Mouse (Mus musculus) hindbrain, embryonic 16.5 days (tissue): ENCODE results near the gene Hmga2. TPM values are rescaled to one million over a fixed set of nuclear protein-coding genes. Genes with fewer than 3 reads are reported as not detected.
"Not testable (repeated sequence)": the region's sequence is repeated elsewhere in the genome, so short reads cannot be mapped to it uniquely, and the experiment has no call there.

Experiments used
- ATAC-seq: fragments of 200-750 bp; cut with Nextera tagmentation; 2 replicates; pipeline ENCODE4 v1.8.0; 2017; ENCODE audit warnings: moderate TSS enrichment, moderate library complexity
- H3K27ac ChIP-seq: fragments of 300-500 bp; sonication (generic); 2 replicates; pipeline ENCODE4 v1.5.1; 2014; ENCODE audit warnings: low read depth, mild to moderate bottlenecking, control low read depth, low read length, moderate library complexity
- H3K27me3 ChIP-seq: fragments of 300-500 bp; sonication (generic); replicated peaks from 2 replicates; pipeline ENCODE4 v1.6.1; 2014; ENCODE audit warnings: low read length; ENCODE audit not compliant: control insufficient read depth, insufficient read depth
- H3K36me3 ChIP-seq: fragments of 300-500 bp; sonication (generic); 2 replicates; pipeline ENCODE4 v1.6.1; 2014; ENCODE audit warnings: mild to moderate bottlenecking, low read length, moderate library complexity, mixed read lengths; ENCODE audit not compliant: control insufficient read depth, insufficient read depth
- H3K4me1 ChIP-seq: fragments of 300-500 bp; sonication (generic); 2 replicates; pipeline ENCODE4 v1.6.1; 2014; ENCODE audit warnings: low read depth, low read length; ENCODE audit not compliant: control insufficient read depth, insufficient read depth
- H3K4me2 ChIP-seq: fragments of 300-500 bp; sonication (generic); 2 replicates; pipeline ENCODE4 v1.6.1; 2014; ENCODE audit warnings: mild to moderate bottlenecking, low read length, control low read depth, moderate library complexity
- H3K4me3 ChIP-seq: fragments of 300-500 bp; sonication (generic); 2 replicates; pipeline ENCODE4 v1.5.1; 2014; ENCODE audit warnings: mild to moderate bottlenecking, low read length, control low read depth, moderate library complexity
- H3K9ac ChIP-seq: fragments of 300-500 bp; sonication (generic); 2 replicates; pipeline ENCODE4 v1.6.1; 2014; ENCODE audit warnings: low read depth, mild to moderate bottlenecking, control low read depth, low read length, moderate library complexity
- H3K9me3 ChIP-seq: fragments of 300-500 bp; sonication (generic); 2 replicates; pipeline ENCODE4 v1.6.1; 2014; ENCODE audit warnings: mild to moderate bottlenecking, low read length, moderate library complexity; ENCODE audit not compliant: control insufficient read depth
- WGBS: fragments of 180-500 bp; shearing (Covaris S2); extraction: QIAGEN DNeasy Blood & Tissue Kit; methylation state at CpG from one replicate; pipeline ENCODE4 v1.1.7; 2014; 5-methylcytosine and 5-hydroxymethylcytosine counted together
- polyA plus RNA-seq: library from polyadenylated mRNA; unstranded; fragments of >200 nt; fragmentation: Nextera tagmentation; extraction: Ambion mirVana; gene quantifications from 2 replicates; pipeline ENCODE4 v1.2.1, GENCODE M21; 2015

Hmga2 gene
- polyA plus RNA-seq, 1 experiment from 2014 or later: 1.6 TPM

DNA sequence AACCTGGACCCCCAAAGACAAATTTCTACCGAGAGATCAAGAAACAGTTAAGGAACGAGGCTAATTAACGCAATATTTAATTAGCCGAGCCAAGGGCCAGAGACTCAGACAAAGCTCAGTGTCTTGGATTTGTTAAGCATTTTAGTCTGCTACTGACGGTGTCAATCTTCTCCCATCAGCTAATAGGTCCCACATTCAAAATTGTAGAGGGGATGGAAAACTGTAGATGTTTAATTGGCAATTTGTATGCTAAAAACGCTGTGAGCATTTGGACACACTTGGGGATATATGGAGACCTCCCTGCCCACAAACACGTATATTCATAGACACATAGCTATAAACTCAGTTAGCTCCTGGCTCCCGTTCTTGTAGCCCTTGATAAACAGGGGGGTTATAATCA is 89.2 kb downstream of the Hmga2 start:
- H3K27me3 ChIP-seq: peaks cover 3% of the 10 kb centered on the region; the same call in 1 of the 2 replicates
- 66% methylated on average over 8 of the region's 8 CpGs for WGBS
- H3K36me3 ChIP-seq: no peaks in the 10 kb centered on the region
- H3K4me2 ChIP-seq: no peak overlapping the region
- H3K9me3 ChIP-seq: no peaks in the 10 kb centered on the region
- H3K9ac ChIP-seq: no peak overlapping the region
- H3K4me1 ChIP-seq: peaks cover 27% of the 10 kb centered on the region
- no peak overlapping the region for H3K4me3 ChIP-seq
- no peak overlapping the region for H3K27ac ChIP-seq
- ATAC-seq: no peak

DNA sequence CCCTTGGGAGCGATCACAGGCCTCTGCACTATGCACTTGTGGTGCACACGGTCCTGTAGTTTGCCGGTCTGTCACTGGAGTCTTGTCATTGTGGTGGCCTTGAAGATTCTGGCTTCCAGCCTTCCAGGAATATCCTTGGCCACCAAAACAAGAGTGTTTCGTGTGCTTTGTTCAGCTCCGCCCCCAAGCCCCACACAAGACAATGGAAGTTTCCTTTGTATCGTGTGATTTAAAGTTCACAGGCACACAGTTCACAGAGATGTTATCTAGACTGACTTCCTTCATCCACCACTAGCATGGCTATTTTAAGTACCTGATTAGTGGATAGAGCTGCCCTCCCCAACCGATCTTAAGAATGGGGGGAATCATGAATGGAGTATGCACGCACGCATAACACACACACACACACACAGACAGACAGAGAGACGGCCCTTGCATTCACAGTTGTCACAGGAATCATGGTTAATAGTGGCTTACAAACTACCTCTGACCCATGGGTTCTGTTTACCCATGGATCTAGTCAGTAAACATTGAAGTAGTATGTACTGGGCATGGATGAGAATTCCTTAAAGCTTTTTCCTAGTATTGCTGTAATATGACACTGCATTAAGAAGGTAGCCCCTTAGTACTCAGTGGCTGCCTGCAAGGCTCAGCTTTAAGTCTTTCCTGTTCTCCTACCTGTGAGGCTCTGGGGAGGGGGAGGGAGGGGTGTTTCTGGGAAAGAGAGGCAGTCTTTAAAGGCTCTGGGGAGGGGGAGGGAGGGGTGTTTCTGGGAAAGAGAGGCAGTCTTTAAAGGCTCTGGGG is 91.3 kb downstream of the Hmga2 start:
- Histone ChIP-seq H3K9me3 (no peaks in the 10 kb centered on the region), H3K4me2 (no peak overlapping the region), H3K4me3 (no peak overlapping the region), H3K9ac (no peak overlapping the region), H3K4me1 (peaks cover 14% of the 10 kb centered on the region), H3K36me3 (no peaks in the 10 kb centered on the region), H3K27me3 (no peaks in the 10 kb centered on the region), H3K27ac (no peak overlapping the region)
- no peak for ATAC-seq
- 55% methylated on average over 10 of the region's 10 CpGs for WGBS

DNA sequence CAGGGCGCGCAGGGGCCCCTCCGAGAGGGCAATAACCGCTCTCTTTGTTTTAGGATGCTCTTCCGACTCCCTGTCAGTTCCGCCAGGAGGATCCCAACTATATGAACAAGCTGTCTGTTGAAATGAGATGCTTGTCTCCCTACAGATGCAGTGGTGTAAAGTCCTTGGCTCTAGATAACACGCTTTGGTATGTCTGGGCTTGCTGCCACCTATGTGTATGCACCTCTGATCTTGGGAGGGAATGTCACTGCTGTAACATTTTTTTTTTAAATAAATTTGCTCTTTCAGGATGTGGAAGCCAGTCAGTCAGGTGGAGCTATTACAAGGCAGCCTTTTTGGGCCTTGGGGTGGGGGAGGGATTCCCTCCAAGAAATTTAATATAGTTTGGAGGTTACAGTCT is 92.2 kb downstream of the Hmga2 start:
- H3K4me2 ChIP-seq: no peak overlapping the region
- no peak overlapping the region for H3K27ac ChIP-seq
- 68% methylated on average over 7 of the region's 7 CpGs for WGBS
- H3K9me3 ChIP-seq: no peaks in the 10 kb centered on the region
- H3K9ac ChIP-seq: no peak overlapping the region
- no peak; the same call in 1 of the 2 replicates for ATAC-seq
- no peak overlapping the region for H3K4me3 ChIP-seq
- no peaks in the 10 kb centered on the region for H3K27me3 ChIP-seq
- H3K36me3 ChIP-seq: no peaks in the 10 kb centered on the region
- peaks cover 14% of the 10 kb centered on the region for H3K4me1 ChIP-seq

DNA sequence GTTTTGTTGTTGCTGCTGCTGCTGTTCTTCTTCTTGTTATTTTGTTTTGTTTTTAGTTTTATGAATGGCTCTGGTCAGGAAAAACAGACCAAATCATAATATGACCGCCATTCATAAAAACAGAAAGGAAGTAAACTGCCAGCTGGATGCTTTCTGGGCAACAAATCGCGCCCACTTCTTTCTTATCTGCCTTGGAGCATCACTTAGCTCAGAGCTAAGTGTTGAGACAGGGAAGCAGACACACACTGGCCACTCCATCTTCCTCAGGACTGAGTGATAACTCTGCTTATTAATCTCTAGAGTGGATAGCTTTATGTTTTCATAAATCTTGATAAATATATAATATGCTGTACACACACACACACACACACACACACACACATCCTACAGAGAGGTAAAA is 98.5 kb downstream of the Hmga2 start:
- no peaks in the 10 kb centered on the region; the same call in 1 of the 2 replicates for H3K27me3 ChIP-seq
- 0 out of 2 replicates have a peak overlapping the region, but pooled peaks have one; percentile 12 for H3K27ac ChIP-seq
- no peak overlapping the region for H3K4me3 ChIP-seq
- peak; percentile 49; the same call in 1 of the 2 replicates for ATAC-seq
- H3K4me2 ChIP-seq: peak overlapping the region; percentile 44; the same call in 1 of the 2 replicates
- H3K9ac ChIP-seq: no peak overlapping the region
- H3K4me1 ChIP-seq: peaks cover 9% of the 10 kb centered on the region
- WGBS: 57% methylated on average over 3 of the region's 3 CpGs
- H3K9me3 ChIP-seq: no peaks in the 10 kb centered on the region
- H3K36me3 ChIP-seq: no peaks in the 10 kb centered on the region

DNA sequence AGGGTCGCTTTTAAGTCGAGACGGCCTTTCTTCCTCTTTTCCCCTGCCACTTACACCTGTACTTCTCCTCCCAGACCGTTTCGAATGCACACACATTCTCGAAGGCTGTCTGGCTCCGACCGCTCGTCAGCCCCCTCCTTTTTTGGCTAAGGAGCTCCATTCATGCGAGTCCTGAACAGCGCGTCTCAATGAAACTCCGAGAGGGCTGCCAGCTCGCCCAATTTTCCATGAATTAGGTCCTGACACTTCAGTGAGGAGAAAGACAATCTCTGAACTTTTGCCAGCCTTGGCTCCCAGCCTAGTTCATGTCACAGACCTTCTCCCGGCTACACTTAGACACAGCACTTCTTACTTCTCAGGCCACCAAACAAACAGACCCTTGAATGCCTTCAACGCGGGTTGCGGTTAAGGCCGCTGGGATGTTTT is 98.9 kb downstream of the Hmga2 start:
- peak overlapping the region; percentile 44 for H3K4me2 ChIP-seq
- ATAC-seq: peak; percentile 96
- H3K9ac ChIP-seq: no peak overlapping the region
- peaks cover 9% of the 10 kb centered on the region for H3K4me1 ChIP-seq
- H3K4me3 ChIP-seq: 0 out of 2 replicates have a peak overlapping the region, but pooled peaks have one; percentile 7
- H3K36me3 ChIP-seq: no peaks in the 10 kb centered on the region
- no peak overlapping the region for H3K27ac ChIP-seq
- 14% methylated on average over 19 of the region's 19 CpGs for WGBS
- no peaks in the 10 kb centered on the region for H3K9me3 ChIP-seq
- no peaks in the 10 kb centered on the region; the same call in 1 of the 2 replicates for H3K27me3 ChIP-seq

DNA sequence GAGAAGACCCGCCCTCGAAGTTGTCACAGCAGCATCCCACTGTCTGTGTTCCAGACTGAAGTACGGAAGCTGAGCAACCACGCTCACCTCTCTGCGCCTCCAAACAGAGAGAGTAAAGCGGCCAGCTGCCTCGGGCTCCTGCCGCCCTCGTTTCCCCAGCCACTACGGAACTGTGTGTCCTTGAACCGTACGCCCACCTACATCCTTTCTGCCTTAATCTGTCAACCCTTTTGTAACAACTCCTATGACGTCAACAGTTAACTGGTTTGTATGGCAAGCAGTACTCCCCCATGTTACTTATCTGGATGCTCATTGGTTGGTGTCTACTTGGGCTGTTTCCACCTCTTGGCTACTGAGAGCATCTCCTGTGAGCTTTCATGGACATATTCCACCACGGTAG is 100.8 kb downstream of the Hmga2 start:
- no peak for ATAC-seq
- H3K4me1 ChIP-seq: peaks cover 9% of the 10 kb centered on the region
- WGBS: 80% methylated on average over 14 of the region's 14 CpGs

DNA sequence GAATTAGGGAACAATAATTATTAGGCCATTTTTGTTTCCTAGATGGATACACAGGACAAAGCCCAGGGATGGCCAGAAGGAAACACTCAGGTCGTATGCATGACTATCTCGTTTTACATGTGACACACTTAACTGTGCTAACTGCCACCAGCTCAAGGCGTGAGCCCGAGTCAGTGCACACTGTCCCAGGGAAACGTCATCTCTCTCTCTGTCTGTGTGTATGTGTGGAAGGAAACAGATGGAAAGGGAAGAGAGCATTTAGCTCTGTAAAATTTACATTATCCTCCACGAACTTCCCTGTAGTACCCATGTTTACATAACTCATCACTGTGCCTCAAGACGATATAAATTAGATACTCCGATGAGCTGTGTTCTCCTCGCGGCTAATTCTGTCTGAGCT is 105.1 kb downstream of the Hmga2 start:
- Histone ChIP-seq H3K27ac (no peak overlapping the region), H3K4me3 (no peak overlapping the region), H3K27me3 (no peaks in the 10 kb centered on the region; the same call in 1 of the 2 replicates), H3K9me3 (no peaks in the 10 kb centered on the region), H3K9ac (no peak overlapping the region), H3K4me2 (no peak overlapping the region), H3K4me1 (no peaks in the 10 kb centered on the region; the same call in 1 of the 2 replicates), H3K36me3 (no peaks in the 10 kb centered on the region)
- WGBS: 63% methylated on average over 10 of the region's 10 CpGs
- no peak for ATAC-seq

More for the DNA sequence above, 100.8 kb downstream of the Hmga2 start:
- Histone ChIP-seq H3K4me2 (no peak overlapping the region), H3K9me3 (no peaks in the 10 kb centered on the region), H3K27ac (no peak overlapping the region), H3K9ac (no peak overlapping the region), H3K4me3 (no peak overlapping the region), H3K36me3 (no peaks in the 10 kb centered on the region), H3K27me3 (no peaks in the 10 kb centered on the region; the same call in 1 of the 2 replicates)

DNA sequence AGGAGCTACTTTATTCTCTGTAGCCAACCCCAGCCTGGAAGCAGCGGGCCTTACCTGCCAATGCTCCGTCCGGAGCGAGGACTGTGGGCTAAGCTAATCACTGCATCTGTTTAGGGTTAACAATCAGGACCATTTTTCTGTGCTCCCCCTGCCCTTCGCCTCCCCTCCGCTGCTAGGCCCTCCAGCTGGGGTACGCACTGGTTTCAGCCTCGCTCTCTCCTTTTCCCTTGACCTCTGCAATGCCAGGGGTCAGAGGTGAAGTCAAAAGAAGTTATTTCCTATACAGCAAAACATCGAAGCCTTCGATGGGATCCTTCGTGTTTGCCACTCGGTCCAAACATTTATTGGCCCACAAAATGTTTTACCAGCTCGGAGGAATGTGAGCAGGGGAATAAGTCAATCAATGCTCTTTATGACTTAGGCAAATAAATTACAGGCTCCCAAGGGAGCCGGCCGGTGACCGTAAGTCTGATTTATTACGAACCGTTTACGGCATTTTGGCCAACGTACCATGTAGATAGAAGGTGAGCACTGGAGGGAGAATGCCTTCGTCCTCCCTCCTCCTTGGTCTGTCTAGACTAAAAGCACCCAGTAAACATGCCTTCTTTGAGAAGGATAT is 107.0 kb downstream of the Hmga2 start:
- no peak for ATAC-seq
- Histone ChIP-seq H3K4me1 (peaks cover 7% of the 10 kb centered on the region; the same call in 1 of the 2 replicates), H3K9ac (no peak overlapping the region), H3K4me3 (no peak overlapping the region), H3K27ac (no peak overlapping the region), H3K4me2 (no peak overlapping the region), H3K9me3 (no peaks in the 10 kb centered on the region), H3K27me3 (no peaks in the 10 kb centered on the region), H3K36me3 (no peaks in the 10 kb centered on the region)
- 72% methylated on average over 21 of the region's 21 CpGs for WGBS

DNA sequence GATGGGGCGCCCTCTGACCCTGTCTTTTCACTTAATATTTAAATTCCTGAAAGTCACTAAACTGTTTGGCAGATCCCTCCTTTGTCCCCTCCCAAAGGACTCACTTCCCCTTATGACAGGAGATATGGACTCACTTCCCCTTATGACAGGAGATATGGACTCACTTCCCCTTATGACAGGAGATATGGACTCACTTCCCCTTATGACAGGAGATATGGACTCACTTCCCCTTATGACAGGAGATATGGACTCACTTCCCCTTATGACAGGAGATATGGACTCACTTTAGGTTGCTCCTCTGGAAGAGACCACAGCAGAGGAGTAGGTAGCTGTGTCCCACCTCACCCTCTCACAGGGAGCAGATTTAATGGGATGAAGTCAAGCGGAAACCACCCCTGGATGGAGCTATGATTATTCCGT is 110.1 kb downstream of the Hmga2 start:
- not testable (repeated sequence) for H3K9ac ChIP-seq, H3K4me2 ChIP-seq, H3K27me3 ChIP-seq, H3K27ac ChIP-seq, ATAC-seq, H3K4me1 ChIP-seq, H3K4me3 ChIP-seq, H3K9me3 ChIP-seq, H3K36me3 ChIP-seq
- WGBS: 86% methylated on average over 3 of the region's 3 CpGs
